Mouse (Mus musculus): ENCODE results near the gene Bbs9. TPM values are rescaled to one million over a fixed set of nuclear protein-coding genes. Genes with fewer than 3 reads are reported as not detected.

The Bbs9 gene
- polyA plus RNA-seq, 1 experiment from 2014 or later = 2.5 TPM

DNA sequence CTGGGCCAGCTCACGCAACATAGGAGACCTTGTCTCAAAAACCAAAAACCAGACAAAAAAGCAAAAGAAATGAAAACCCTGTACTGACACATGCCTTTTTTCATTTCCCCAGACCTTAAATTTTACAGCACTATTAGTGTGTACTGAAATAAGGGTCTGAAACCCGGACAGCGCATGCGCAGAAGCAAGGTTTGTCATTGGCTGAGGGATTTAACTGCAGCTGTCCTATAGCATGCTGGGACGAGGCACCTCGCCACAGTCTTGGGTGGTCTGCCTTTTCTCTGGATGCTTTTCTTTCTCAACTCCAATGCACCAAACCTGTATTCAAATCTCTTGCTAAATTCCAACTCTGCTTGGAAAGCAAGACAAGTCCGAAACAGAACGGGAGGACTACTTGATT, 3.4 kb downstream of the Bbs9 start:
- Histone ChIP-seq H3K27me3 (ENCODE audit: control insufficient read depth, insufficient read depth, low read depth, low read length) (no peaks in the 10 kb centered on the region), H3K27ac (ENCODE audit: low read length) (no peak overlapping the region)

DNA sequence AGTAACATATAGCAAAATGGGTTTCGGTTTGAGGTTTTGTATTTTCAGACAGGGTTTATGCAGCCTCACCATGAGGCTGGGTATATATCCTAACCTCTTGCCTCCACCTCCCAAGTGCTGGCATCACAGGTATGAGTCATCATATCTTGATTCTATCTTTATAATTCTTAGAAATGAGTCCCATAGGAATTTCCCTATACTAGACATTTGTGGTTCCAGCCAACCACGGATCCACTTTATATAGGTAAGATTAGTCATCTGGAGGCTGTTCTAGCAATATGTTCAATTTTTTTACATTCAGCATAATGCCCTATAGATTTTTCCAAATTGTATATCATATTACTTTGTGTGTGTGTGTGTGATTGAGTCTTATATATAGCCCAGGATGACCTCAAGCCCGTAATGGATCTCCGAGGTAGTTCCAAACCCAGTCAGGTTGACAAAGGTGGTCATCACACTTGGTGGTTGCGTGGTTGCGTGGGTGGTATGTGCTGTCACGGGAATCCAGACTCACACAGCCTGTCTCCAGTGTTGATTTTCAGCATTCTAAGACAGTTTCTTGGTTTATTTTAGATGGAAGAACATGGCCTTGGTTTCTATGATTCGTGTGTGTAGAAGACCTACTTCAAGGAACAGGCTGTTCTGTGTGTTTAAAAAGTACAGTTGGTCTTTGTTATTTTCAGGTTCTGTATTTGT, 8.5 kb downstream of the Bbs9 start:
- no peaks in the 10 kb centered on the region for H3K27me3 ChIP-seq (ENCODE audit: control insufficient read depth, insufficient read depth, low read depth, low read length)
- H3K9ac ChIP-seq (ENCODE audit: low read depth, low read length) = no peak overlapping the region
- WGBS (ENCODE audit: insufficient replicate concordance) = 77% methylated on average over 8 of the region's 8 CpGs
- H3K9me3 ChIP-seq (replicated peaks; ENCODE audit: control insufficient read depth, low read length) = no peaks in the 10 kb centered on the region
- H3K27ac ChIP-seq (ENCODE audit: low read length) = no peak overlapping the region
- no peak overlapping the region for H3K4me3 ChIP-seq (ENCODE audit: low read depth, low read length)
- ATAC-seq (ENCODE audit: low read depth) = no peak
- H3K36me3 ChIP-seq (ENCODE audit: control insufficient read depth, insufficient read depth) = no peaks in the 10 kb centered on the region
- H3K4me2 ChIP-seq (ENCODE audit: low read depth, low read length) = no peak overlapping the region
- H3K4me1 ChIP-seq (ENCODE audit: control insufficient read depth, low read depth, low read length) = no peaks in the 10 kb centered on the region

More for the DNA sequence above, 3.4 kb downstream of the Bbs9 start:
- Histone ChIP-seq H3K9ac (ENCODE audit: low read depth, low read length) (no peak overlapping the region), H3K9me3 (replicated peaks; ENCODE audit: control insufficient read depth, low read length) (no peaks in the 10 kb centered on the region), H3K4me3 (ENCODE audit: low read depth, low read length) (no peak overlapping the region), H3K4me2 (ENCODE audit: low read depth, low read length) (no peak overlapping the region), H3K36me3 (ENCODE audit: control insufficient read depth, insufficient read depth) (no peaks in the 10 kb centered on the region), H3K4me1 (ENCODE audit: control insufficient read depth, low read depth, low read length) (peaks cover 8% of the 10 kb centered on the region)
- ATAC-seq (ENCODE audit: low read depth) = no peak
- WGBS (ENCODE audit: insufficient replicate concordance) = 83% methylated on average over 8 of the region's 8 CpGs

DNA sequence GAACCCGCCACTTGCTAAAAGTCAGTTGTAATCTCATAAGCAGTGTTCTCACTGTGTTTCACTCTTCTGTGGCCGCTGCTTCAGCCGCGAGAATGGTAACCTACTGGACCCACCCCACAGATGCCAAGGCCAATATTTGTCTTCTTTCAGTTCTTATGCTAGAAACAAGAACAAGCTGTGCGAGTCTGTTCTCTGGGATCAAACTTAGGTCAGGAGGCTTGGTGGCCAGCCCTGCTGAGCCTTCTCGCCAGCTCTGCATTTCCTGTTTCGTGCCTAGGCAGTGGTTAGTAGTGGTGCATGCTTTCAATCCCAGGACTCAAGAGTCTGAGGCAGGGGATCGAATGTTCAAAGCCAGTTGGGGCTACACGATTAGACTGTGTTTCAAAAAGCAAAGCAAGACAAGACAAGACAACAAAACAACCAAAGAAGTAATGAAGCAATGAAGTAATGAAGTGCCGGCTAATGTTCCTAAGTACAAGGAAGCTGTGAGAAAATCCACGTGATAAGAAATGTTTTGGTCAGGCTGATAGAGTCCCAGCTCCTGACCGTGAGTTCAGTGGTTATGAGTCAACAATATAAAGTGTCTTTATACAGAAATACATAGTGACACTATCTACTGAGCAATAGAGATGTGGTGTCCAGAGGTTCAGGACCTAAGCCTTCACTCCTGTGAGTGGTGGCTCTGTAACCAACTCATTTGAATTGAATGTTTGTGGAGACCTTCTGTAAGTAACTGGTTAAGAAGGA, 9.2 kb downstream of the Bbs9 start:
- H3K27ac ChIP-seq (ENCODE audit: low read length) = no peak overlapping the region
- ATAC-seq (ENCODE audit: low read depth) = no peak
- WGBS (ENCODE audit: insufficient replicate concordance) = 54% methylated on average over 12 of the region's 12 CpGs

DNA sequence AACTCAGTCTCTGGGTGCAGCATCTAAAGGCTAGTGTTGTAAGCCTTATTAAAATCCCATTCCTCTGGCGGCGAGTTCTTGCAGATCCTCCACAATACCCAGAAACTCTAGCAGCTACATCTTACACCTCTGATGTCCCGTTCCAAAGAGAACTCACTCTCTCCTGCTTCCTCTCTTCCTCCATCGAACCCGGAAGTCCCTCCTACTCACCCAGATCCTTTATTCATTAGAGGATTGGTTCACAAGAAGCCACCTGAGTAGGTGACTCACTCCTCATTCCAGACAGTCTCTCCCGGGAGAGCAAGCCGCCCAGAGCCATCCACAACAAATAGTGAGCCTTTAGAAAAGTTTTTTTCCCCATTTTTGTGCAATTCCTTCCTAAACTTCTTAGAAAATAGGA, 10.7 kb downstream of the Bbs9 start:
- ATAC-seq (ENCODE audit: low read depth) = no peak
- Histone ChIP-seq H3K4me2 (ENCODE audit: low read depth, low read length) (no peak overlapping the region), H3K4me1 (ENCODE audit: control insufficient read depth, low read depth, low read length) (no peaks in the 10 kb centered on the region), H3K4me3 (ENCODE audit: low read depth, low read length) (no peak overlapping the region), H3K9ac (ENCODE audit: low read depth, low read length) (no peak overlapping the region), H3K27ac (ENCODE audit: low read length) (no peak overlapping the region), H3K27me3 (ENCODE audit: control insufficient read depth, insufficient read depth, low read depth, low read length) (no peaks in the 10 kb centered on the region), H3K36me3 (ENCODE audit: control insufficient read depth, insufficient read depth) (no peaks in the 10 kb centered on the region), H3K9me3 (replicated peaks; ENCODE audit: control insufficient read depth, low read length) (no peaks in the 10 kb centered on the region)
- 68% methylated on average over 7 of the region's 7 CpGs for WGBS (ENCODE audit: insufficient replicate concordance)

More for the DNA sequence above, 9.2 kb downstream of the Bbs9 start:
- Histone ChIP-seq H3K4me1 (ENCODE audit: control insufficient read depth, low read depth, low read length) (no peaks in the 10 kb centered on the region), H3K4me2 (ENCODE audit: low read depth, low read length) (no peak overlapping the region), H3K27me3 (ENCODE audit: control insufficient read depth, insufficient read depth, low read depth, low read length) (no peaks in the 10 kb centered on the region), H3K9me3 (replicated peaks; ENCODE audit: control insufficient read depth, low read length) (no peaks in the 10 kb centered on the region), H3K9ac (ENCODE audit: low read depth, low read length) (no peak overlapping the region), H3K36me3 (ENCODE audit: control insufficient read depth, insufficient read depth) (no peaks in the 10 kb centered on the region), H3K4me3 (ENCODE audit: low read depth, low read length) (no peak overlapping the region)

DNA sequence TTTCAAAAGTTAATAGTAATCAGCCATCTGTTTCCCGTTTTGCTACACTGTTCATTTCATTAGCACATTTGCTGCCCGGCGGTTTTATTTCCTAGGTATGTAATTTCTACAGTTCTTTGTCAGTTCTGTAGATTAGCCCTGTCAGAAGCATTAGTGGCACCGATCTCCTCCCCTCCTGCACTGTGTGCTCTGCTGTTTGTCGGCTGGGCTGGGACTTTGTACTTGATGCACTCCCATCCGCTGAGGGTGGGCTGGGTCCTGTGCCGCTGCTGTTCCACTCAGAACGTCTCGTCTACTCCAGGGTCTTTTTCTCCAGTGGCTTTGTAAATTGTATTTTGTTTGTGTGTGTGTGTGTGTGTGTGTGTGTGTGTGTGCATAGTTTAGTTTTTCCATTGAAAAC, 13.4 kb downstream of the Bbs9 start:
- no peak overlapping the region for H3K4me3 ChIP-seq (ENCODE audit: low read depth, low read length)
- 67% methylated on average over 9 of the region's 9 CpGs for WGBS (ENCODE audit: insufficient replicate concordance)
- H3K27ac ChIP-seq (ENCODE audit: low read length) = no peak overlapping the region
- no peaks in the 10 kb centered on the region for H3K4me1 ChIP-seq (ENCODE audit: control insufficient read depth, low read depth, low read length)
- no peak overlapping the region for H3K4me2 ChIP-seq (ENCODE audit: low read depth, low read length)
- H3K9ac ChIP-seq (ENCODE audit: low read depth, low read length) = no peak overlapping the region
- H3K27me3 ChIP-seq (ENCODE audit: control insufficient read depth, insufficient read depth, low read depth, low read length) = no peaks in the 10 kb centered on the region
- ATAC-seq (ENCODE audit: low read depth) = no peak
- no peaks in the 10 kb centered on the region for H3K9me3 ChIP-seq (replicated peaks; ENCODE audit: control insufficient read depth, low read length)
- no peaks in the 10 kb centered on the region for H3K36me3 ChIP-seq (ENCODE audit: control insufficient read depth, insufficient read depth)

DNA sequence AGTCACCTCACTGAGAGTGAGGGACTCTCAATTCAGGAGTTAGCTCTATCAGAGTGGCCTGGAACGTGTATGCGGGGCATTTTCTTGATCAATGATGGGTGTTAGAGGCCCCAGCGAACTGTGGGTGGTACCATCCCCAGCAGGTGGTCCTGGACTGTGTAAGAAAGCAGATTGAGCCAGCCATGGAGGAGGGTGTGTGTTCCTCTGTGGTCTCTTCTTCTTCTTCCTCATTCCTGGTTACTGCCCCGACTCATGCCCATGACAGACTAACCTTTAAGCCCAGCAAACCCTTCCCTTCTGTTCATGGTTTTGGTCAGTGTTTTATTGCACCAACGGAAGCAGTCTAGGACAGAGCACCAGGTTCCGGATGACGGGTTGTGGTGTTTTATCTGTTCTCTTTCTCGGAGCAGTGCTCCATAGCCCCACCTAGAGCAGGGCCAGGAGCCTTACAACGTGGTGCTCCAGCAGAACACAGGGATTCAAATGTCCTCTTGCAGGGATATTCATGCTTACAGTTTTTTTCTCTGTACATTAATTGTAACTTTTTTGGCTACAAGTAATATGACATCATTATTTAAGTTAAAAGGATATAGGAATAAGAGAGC, 18.8 kb downstream of the Bbs9 start:
- Histone ChIP-seq H3K4me2 (ENCODE audit: low read depth, low read length) (no peak overlapping the region), H3K9me3 (replicated peaks; ENCODE audit: control insufficient read depth, low read length) (no peaks in the 10 kb centered on the region), H3K4me3 (ENCODE audit: low read depth, low read length) (no peak overlapping the region), H3K36me3 (ENCODE audit: control insufficient read depth, insufficient read depth) (no peaks in the 10 kb centered on the region), H3K9ac (ENCODE audit: low read depth, low read length) (no peak overlapping the region), H3K27ac (ENCODE audit: low read length) (no peak overlapping the region), H3K4me1 (ENCODE audit: control insufficient read depth, low read depth, low read length) (no peaks in the 10 kb centered on the region), H3K27me3 (ENCODE audit: control insufficient read depth, insufficient read depth, low read depth, low read length) (no peaks in the 10 kb centered on the region)
- WGBS (ENCODE audit: insufficient replicate concordance) = 62% methylated on average over 9 of the region's 9 CpGs
- no peak for ATAC-seq (ENCODE audit: low read depth)

DNA sequence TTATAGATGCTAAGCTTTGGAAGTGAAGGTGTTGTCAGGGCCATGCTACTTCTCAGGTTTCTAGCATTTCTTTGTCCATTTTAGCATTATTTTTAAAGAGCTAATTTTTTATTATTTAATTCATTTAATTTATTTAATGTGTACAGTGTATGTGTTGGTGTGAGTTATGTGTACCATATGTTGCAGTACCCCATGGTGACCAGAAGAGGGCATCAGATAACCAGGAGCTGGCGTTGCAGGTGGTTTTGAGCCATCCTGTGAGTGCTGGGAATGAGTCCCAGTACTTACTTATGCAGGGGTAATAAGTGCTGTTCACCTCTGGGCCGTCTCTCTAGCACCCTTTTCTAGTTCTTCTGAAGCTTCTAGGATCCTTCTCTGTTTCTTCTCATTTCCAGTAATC, 19.6 kb downstream of the Bbs9 start:
- ATAC-seq (ENCODE audit: low read depth) = no peak
- Histone ChIP-seq H3K4me2 (ENCODE audit: low read depth, low read length) (no peak overlapping the region), H3K27me3 (ENCODE audit: control insufficient read depth, insufficient read depth, low read depth, low read length) (no peaks in the 10 kb centered on the region), H3K27ac (ENCODE audit: low read length) (no peak overlapping the region), H3K4me1 (ENCODE audit: control insufficient read depth, low read depth, low read length) (no peaks in the 10 kb centered on the region), H3K9me3 (replicated peaks; ENCODE audit: control insufficient read depth, low read length) (no peaks in the 10 kb centered on the region), H3K9ac (ENCODE audit: low read depth, low read length) (no peak overlapping the region), H3K4me3 (ENCODE audit: low read depth, low read length) (no peak overlapping the region), H3K36me3 (ENCODE audit: control insufficient read depth, insufficient read depth) (no peaks in the 10 kb centered on the region)
- 56% methylated on average over 2 of the region's 2 CpGs for WGBS (ENCODE audit: insufficient replicate concordance)

DNA sequence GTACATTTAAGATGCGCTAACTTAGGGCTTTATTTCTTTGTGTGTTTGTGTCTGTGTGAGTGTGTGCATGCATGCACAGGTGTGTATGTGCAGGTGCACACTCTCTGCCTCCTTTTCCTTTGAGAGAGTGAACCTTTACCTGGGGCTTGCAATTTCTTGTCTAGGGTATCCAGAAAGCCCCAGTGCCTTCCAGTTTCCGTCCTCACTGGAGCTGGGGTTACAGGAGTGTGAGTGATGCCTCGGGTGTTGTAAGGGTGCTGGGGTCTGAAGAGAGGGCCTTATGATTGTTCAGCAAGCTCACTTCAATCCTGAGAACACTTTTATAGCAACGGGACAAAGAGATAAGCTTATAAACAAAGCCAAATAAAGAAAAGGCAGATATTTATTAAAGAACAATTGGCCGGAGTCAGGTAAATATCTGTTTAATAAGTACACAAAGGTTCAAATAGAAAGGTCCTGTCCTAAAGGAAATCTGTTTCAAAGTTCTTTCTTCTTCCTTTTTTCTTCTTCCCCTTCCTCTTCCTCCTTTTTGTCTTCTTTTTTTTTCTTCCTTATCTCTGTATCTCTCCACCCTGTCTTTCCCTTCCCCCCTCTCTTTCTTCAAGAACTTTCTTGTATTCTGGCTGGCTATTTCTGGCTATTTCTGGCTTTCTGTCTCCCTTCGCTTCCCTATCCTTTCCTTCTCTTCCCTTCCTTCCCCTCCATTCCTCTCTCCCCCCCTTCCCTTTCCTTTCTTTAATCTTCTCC, 21.7 kb downstream of the Bbs9 start:
- Histone ChIP-seq H3K9me3 (replicated peaks; ENCODE audit: control insufficient read depth, low read length) (no peaks in the 10 kb centered on the region), H3K27ac (ENCODE audit: low read length) (no peak overlapping the region), H3K4me1 (ENCODE audit: control insufficient read depth, low read depth, low read length) (no peaks in the 10 kb centered on the region), H3K4me2 (ENCODE audit: low read depth, low read length) (no peak overlapping the region), H3K9ac (ENCODE audit: low read depth, low read length) (no peak overlapping the region), H3K27me3 (ENCODE audit: control insufficient read depth, insufficient read depth, low read depth, low read length) (no peaks in the 10 kb centered on the region), H3K4me3 (ENCODE audit: low read depth, low read length) (no peak overlapping the region), H3K36me3 (ENCODE audit: control insufficient read depth, insufficient read depth) (no peaks in the 10 kb centered on the region)
- no peak for ATAC-seq (ENCODE audit: low read depth)
- WGBS (ENCODE audit: insufficient replicate concordance) = 66% methylated on average over 6 of the region's 6 CpGs

Data from liver, embryonic 16.5 days (tissue).